Mouse (Mus musculus) heart, adult 2 months (tissue): Measurements from ENCODE around the gene Nr1i3.

Experiments used
- CTCF ChIP-seq: fragments of 200-600 bp; IDR thresholded peaks from 2 replicates; pipeline ENCODE4 v1.8.1; 2022; ENCODE audit warnings: antibody characterized with exemption, mild to moderate bottlenecking, moderate library complexity
- EP300 ChIP-seq: fragments of 200-500 bp; IDR thresholded peaks from 2 replicates; pipeline ENCODE4 v1.6.1; 2011; ENCODE audit warnings: low read depth, low read length, control low read depth; ENCODE audit not compliant: insufficient read depth

- TF ChIP-seq CTCF (no peak), EP300 (no peak)
These were observed at the start of gene Nr1i3 for GRCm38 (mm10) chr1:171213801-171214496.
